Mouse (Mus musculus) c-Kit-positive CD71-positive TER-119-positive erythroid progenitor cells, embryonic 14.5 days (primary cell): ENCODE data around the gene Taf9.

Experiments
- DNase-seq: peaks from one replicate; pipeline ENCODE4 v3.0.0-alpha.2; 2013; ENCODE audit warnings: low spot score

Taf9 gene

GRCm38 (mm10) chr13:100670181-100670741 is 18.9 kb downstream of the Taf9 start:
- DNase-seq: no peak

- no peak for DNase-seq
These were observed 24.7 kb downstream of the Taf9 start for GRCm38 (mm10) chr13:100675936-100676635.

- no peak for DNase-seq
These were observed 30.2 kb downstream of the Taf9 start for GRCm38 (mm10) chr13:100681615-100682014.

DNA sequence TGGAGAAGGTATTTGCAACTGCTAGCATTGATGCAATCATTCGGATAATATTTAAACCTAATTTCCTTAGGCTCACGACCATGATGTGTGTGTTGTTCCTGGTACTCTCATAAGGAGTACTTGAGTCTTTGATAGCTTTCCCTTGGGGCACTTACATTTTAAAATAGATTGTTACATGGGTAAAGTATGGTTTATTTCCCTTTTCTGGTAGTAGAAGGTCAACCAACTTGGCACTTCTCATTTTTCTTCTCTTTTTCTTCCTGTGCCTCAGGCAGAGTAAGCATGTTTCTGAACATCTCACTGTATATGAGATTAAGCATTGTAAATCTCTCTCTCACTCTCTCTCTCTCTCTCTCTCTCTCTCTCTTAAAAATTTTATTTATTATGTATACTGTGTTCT is 31.5 kb downstream of the Taf9 start:
- DNase-seq: no peak

DNA sequence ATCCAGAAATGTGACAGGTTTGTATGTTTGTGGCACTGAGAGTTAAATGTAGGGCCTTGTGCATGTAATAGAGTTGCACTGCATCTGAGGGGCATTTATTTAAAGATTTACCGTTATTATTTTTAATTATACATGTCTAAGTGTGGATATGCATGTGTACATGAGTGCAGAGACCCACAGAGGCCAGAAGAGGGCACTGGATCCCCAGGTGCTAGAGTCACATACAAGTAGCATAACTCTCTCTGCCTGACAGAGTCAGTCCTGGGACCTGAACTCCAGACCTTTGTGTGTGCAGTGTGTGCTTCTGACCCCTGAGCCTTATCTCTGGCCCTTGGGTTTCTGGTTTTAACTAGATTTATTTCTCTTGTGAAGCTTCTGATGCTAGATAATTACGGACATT is 33.0 kb downstream of the Taf9 start:
- peak; percentile 44 for DNase-seq

DNA sequence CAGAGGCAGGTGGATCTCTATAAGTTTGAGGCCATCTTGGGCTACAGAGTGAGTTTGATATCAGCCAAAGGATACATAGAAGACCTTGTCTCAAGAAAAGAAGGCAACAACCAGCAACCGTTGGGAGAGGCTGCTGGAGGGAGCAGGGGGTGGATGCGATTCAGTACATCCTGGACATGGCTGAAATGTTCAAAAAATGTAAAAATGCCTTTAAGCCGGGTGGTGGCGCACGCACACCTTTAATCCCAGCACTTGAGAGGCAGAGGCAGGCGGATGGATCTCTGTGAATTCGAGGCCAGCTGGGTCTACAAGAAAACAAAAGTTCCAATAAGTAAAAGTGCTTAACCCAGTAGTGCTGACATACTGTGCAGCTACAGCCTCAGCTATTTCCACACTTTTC is 36.1 kb downstream of the Taf9 start:
- no peak for DNase-seq

DNA sequence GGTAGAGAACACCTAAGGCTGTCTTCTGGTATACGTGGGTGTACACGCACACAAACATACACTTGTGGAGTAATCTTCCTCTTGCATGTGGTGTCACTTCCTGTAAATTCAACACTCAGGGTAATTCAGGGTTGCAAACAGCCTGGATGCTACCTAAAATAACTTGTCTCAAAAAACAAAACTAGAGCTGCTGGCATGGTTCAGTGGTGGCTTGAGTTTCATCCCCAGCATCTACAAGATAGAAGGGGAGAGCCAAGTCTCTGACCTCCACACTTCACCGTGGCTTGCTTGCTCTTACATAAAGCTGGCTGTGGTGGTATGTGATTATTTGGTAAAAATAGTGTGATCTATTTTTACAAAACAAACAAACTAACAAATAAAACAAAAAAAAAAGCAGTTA is 46.2 kb downstream of the Taf9 start:
- no peak for DNase-seq

- no peak for DNase-seq
These were observed 47.5 kb downstream of the Taf9 start for GRCm38 (mm10) chr13:100698866-100699265.

DNA sequence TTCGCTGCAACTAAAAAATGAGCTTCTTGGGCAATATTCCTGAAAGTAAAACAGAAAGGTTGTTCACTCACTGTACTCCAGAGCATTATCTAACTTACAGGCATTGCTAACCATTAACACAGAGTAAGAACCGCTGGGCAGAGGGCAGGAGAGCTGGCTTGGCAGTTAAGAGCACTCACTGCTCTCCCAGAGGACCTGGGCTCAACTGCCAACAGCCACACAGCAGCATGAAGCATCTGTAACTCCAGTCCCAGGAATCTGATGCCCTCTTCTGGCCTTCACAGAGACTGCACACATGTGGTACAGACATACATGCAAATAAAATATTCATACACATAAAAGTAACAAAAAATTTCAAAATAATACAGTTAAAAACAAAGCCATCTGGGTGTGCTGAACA is 52.1 kb downstream of the Taf9 start:
- DNase-seq: no peak
